Mouse (Mus musculus) forebrain, embryonic 10.5 days (tissue): Measurements from ENCODE around the gene Isx. TPM values are rescaled to one million over a fixed set of nuclear protein-coding genes. Genes with fewer than 3 reads are reported as not detected.

Source experiments
- DNase-seq: peaks from one replicate; pipeline ENCODE4 v3.0.0-alpha.2; 2017; ENCODE audit warnings: low spot score; ENCODE audit errors: extremely low spot score
- H3K27ac ChIP-seq: fragments of 300-500 bp; sonication (generic); 2 replicates; pipeline ENCODE4 v1.5.1; 2016; ENCODE audit warnings: mild to moderate bottlenecking
- H3K27me3 ChIP-seq: fragments of 300-500 bp; sonication (generic); 2 replicates; pipeline ENCODE4 v1.6.1; 2016; ENCODE audit warnings: mild to moderate bottlenecking; ENCODE audit not compliant: poor library complexity, severe bottlenecking
- H3K36me3 ChIP-seq: fragments of 300-500 bp; sonication (generic); replicated peaks from 2 replicates; pipeline ENCODE4 v1.6.1; 2016; ENCODE audit warnings: mild to moderate bottlenecking, moderate library complexity
- H3K4me1 ChIP-seq: fragments of 300-500 bp; sonication (generic); 2 replicates; pipeline ENCODE4 v1.6.1; 2016
- H3K4me3 ChIP-seq: fragments of 300-500 bp; sonication (generic); 2 replicates; pipeline ENCODE4 v1.5.1; 2016; ENCODE audit warnings: mild to moderate bottlenecking, moderate library complexity
- H3K9me3 ChIP-seq: fragments of 300-500 bp; sonication (generic); 2 replicates; pipeline ENCODE4 v1.6.1; 2016; ENCODE audit warnings: mild to moderate bottlenecking, moderate library complexity
- WGBS: fragments of 180-500 bp; shearing (Covaris S2); methylation state at CpG from one replicate; pipeline ENCODE4 v1.1.7; 2016; 5-methylcytosine and 5-hydroxymethylcytosine counted together
- polyA plus RNA-seq: library from polyadenylated mRNA; unstranded; fragments of >200 nt; fragmentation: Nextera tagmentation; extraction: Ambion mirVana; gene quantifications from 2 replicates; pipeline ENCODE4 v1.2.1, GENCODE M21; 2016

Isx gene
- polyA plus RNA-seq, 1 experiment from 2014 or later: not detected

DNA sequence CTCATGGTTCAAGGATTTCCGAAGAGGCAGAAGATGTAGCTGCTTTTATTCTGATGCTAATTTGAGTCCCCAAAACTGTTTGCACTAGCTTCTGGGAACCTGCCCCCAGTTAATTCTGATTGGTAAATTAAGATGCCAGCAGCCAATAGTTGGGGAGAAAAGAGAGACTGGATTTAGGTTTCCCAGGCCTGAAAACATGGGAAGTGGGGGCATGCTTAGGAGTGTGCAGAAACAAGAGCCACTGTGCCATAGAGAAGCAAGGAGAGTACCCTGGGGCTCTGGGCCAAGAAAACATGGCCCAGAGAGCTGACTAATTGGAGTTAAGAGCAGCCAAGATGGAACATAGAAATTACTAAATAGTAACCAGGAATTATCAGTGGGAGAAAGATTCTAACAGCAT is 33.4 kb downstream of the Isx start:
- DNase-seq: no peak
- H3K27me3 ChIP-seq: no peaks in the 10 kb centered on the region
- no peaks in the 10 kb centered on the region for H3K9me3 ChIP-seq
- no peaks in the 10 kb centered on the region for H3K36me3 ChIP-seq
- no peak overlapping the region for H3K27ac ChIP-seq
- H3K4me1 ChIP-seq: peaks cover 20% of the 10 kb centered on the region
- 40% methylated on average over 1 of the region's 1 CpGs for WGBS
- no peak overlapping the region for H3K4me3 ChIP-seq

DNA sequence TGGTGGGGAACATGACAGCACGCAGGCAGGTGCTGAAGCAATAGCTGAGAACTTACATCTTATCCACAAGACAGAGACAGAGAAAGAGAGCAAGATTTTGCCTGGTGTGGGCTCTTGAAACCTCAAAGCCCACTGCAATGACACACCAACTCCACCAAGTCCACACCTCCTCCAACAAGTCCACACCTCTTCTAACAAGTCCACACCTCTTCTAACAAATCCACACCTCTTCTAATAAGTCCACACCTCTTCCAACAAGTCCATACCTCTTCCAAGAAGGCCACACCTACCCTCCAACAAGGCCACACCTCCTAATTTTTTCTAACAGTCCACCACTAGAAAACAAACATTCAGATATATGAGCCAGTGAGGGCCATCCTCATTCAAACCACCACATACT is 37.7 kb downstream of the Isx start:
- Histone ChIP-seq H3K27ac (no peak overlapping the region), H3K4me1 (peaks cover 9% of the 10 kb centered on the region), H3K36me3 (no peaks in the 10 kb centered on the region), H3K4me3 (no peak overlapping the region), H3K27me3 (no peaks in the 10 kb centered on the region), H3K9me3 (no peaks in the 10 kb centered on the region)
- WGBS: 89% methylated on average over 1 of the region's 1 CpGs
- DNase-seq: no peak

DNA sequence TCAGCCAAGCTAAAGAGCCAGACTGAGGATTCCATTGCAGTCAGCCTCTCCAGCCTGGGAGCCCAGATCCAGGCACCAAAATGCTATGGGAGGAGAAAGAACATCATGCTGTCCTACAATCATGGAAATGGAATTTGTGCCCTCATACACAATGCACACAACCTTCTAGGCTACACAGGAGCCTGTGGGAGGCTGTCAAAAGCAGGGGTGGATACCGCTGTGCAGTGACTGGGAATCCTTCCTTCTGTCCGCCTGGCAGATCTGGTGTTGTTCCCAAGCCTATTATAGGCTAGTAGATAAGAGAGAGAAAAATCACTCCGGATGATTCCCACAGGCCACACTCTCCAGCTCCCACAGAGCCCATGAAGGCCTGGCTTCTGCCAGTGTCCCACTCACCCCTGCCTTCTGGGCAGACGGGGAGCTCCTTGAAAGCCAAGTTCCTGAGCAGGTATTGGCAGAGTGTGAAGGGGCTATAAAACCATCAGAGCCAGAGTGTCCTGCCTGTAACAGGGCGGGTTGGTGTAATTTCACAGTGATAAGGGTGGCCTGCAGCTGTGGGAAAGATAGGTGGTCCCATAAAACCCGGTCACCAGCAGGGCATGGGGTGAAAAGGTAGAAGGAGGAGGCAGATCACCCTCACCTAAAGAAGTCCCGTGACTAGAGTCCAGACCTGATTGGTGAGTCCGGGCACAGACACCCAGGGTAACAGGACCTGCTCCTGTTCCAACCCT is 47.9 kb downstream of the Isx start:
- DNase-seq: no peak
- Histone ChIP-seq H3K27me3 (no peaks in the 10 kb centered on the region), H3K27ac (no peak overlapping the region), H3K4me1 (no peaks in the 10 kb centered on the region), H3K9me3 (no peaks in the 10 kb centered on the region), H3K4me3 (no peak overlapping the region), H3K36me3 (no peaks in the 10 kb centered on the region)
- WGBS: 88% methylated on average over 8 of the region's 8 CpGs

DNA sequence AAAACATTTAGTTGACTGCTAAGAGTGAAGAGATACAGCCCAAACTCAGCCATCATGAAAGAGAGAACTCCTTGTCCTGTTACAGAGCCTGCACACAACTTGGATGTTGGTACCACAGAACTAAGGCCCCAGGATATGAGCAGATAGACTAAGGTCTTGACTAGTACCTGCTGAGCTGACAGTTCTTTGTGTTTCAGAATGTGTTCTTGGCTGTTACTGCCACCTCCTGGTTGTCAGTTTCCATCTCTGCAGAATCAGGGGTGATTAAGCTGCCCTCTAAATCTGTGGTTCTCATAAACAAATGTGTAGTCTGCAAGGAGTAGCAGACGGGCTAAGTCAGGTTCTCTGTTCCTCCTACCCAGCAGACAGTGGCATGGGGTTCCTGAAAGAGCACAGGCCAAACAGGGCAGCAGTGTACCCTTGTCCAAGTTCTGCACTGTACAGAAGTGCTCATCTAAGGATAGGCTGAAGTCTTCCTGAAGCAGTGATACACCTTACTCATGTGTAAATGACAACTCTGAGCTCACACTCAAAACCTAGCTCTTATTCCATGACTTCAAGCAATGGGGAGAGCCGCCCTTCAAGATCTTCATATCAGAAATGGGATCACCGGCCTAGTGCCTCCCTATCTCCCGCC is 49.0 kb downstream of the Isx start:
- Histone ChIP-seq H3K4me1 (no peaks in the 10 kb centered on the region), H3K4me3 (no peak overlapping the region)

DNA sequence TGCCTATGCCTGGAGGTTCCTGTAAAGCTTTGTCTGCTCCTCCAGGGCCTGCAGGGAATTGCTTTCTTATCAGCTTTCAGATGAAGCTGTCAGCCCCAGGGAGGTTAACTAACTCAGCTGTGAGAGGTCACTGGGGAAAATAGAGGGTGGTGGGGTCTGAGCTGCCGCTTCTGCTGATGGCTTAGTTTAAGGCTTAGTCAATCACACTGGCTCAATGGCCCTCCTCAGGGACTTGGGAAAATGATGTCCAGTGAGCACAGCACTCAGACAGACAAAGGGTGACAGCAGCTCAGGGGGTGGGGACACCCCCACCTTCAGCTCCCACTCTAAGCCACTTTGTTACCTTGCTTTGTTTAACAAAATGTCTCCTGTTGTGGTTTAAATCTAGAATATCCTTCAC is 55.0 kb downstream of the Isx start:
- H3K27me3 ChIP-seq: no peaks in the 10 kb centered on the region
- no peak overlapping the region for H3K4me3 ChIP-seq
- no peak for DNase-seq
- H3K9me3 ChIP-seq: no peaks in the 10 kb centered on the region
- H3K36me3 ChIP-seq: no peaks in the 10 kb centered on the region
- no peak overlapping the region for H3K27ac ChIP-seq
- H3K4me1 ChIP-seq: peaks cover 16% of the 10 kb centered on the region
- 21% methylated on average over 1 of the region's 1 CpGs for whole genome bisulfite sequencing

More for the DNA sequence above, 49.0 kb downstream of the Isx start:
- H3K27me3 ChIP-seq: no peaks in the 10 kb centered on the region
- no peak overlapping the region for H3K27ac ChIP-seq
- H3K9me3 ChIP-seq: no peaks in the 10 kb centered on the region
- H3K36me3 ChIP-seq: no peaks in the 10 kb centered on the region
- DNase-seq: no peak
- 80% methylated on average over 4 of the region's 4 CpGs for WGBS

DNA sequence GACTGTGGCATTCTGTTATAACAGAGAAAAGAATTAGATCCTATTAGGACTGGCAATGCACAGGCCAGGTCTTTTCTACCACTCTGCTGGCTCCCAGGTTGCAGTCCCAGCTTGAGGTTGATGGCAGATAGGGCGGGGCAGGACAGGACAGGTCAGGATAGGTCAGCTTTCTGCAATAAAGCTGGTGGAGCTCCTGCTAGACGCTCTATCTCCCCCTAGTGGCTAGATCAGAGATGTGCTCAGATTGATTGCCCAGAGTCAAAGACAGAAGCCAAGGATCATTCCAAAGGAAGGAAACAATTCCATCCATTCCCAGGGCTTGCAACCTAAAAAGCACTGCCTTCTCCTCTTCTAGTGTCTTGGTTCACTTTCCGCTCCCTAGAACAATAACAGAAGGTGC is 57.8 kb downstream of the Isx start:
- 13% methylated on average over 3 of the region's 3 CpGs for WGBS
- H3K4me1 ChIP-seq: peaks cover 19% of the 10 kb centered on the region
- no peaks in the 10 kb centered on the region for H3K27me3 ChIP-seq
- peak; percentile 48 for DNase-seq
- no peaks in the 10 kb centered on the region for H3K9me3 ChIP-seq
- H3K36me3 ChIP-seq: no peaks in the 10 kb centered on the region
- no peak overlapping the region for H3K27ac ChIP-seq
- no peak overlapping the region for H3K4me3 ChIP-seq

DNA sequence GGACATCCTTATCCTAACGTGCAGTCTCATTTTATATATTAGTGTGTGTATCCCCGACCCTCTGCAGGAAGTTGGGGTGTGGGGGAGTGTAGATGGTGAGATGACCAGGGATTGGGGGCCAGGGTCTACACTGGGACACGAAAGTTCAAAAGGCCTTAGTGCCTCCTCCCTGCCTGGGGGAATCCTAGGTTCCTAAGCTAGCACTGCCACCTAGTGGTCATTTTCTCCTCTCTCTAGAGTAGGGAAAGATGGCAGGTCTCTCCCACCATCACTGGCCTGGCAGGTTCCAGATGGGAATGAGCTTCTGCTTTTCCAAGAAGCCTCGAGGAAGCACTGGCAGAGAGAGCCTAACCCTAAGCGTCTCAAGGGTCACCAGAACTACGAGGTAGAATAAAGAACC is 62.3 kb downstream of the Isx start:
- H3K9me3 ChIP-seq: no peaks in the 10 kb centered on the region
- DNase-seq: peak; percentile 49
- H3K4me1 ChIP-seq: peaks cover 12% of the 10 kb centered on the region
- H3K27ac ChIP-seq: no peak overlapping the region
- H3K27me3 ChIP-seq: no peaks in the 10 kb centered on the region
- H3K36me3 ChIP-seq: no peaks in the 10 kb centered on the region
- H3K4me3 ChIP-seq: no peak overlapping the region
- WGBS: 30% methylated on average over 6 of the region's 6 CpGs

DNA sequence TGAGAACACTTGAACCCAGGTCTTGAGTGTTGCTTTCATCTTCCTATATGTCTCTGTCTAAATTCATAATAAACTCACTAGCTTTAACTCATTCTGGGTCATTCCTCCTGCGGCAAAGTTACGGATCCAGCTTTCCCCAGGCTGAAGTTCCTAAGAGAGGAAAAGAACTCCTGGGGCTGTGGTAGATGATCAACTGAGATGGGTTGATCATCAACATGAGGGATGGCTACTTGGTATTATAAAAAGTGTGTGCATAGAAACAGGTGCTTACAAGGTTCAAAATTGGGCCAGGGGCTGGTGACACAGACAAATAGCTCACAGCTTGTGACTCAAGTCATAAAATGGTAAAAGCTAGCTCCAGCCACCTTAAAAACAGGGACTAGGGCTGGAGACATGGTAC is 63.7 kb downstream of the Isx start:
- H3K9me3 ChIP-seq: no peaks in the 10 kb centered on the region
- H3K27me3 ChIP-seq: no peaks in the 10 kb centered on the region
- WGBS: 95% methylated on average over 2 of the region's 2 CpGs
- H3K4me3 ChIP-seq: no peak overlapping the region
- DNase-seq: no peak
- no peaks in the 10 kb centered on the region for H3K36me3 ChIP-seq
- H3K27ac ChIP-seq: no peak overlapping the region
- peaks cover 12% of the 10 kb centered on the region for H3K4me1 ChIP-seq

DNA sequence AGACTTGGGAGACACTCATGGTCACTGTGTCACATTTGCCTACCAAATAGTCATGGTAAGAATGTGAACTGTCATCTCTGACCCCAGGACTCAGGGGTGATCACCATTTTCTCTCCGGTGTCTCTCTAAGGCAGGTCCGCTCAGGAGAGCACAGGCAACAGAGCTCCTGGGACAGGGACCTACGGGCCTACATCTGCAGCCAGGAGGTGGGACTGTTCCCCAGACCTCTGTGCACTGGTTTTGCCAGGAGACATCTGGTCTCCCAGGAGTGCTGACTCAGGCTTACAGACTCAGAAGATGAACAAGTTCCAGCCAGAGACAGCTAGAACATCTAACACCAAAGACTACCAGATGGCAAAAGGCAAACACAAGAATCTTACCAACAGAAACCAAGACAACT is 69.1 kb downstream of the Isx start:
- Histone ChIP-seq H3K27ac (no peak overlapping the region), H3K9me3 (no peaks in the 10 kb centered on the region), H3K36me3 (no peaks in the 10 kb centered on the region), H3K4me3 (no peak overlapping the region), H3K27me3 (no peaks in the 10 kb centered on the region), H3K4me1 (no peaks in the 10 kb centered on the region)
- DNase-seq: no peak
- WGBS: 97% methylated on average over 3 of the region's 3 CpGs

Other genes with a start within 250 kb of the Isx start
- 49.5 and 51.2 TPM in 2 replicates for gene Hmgxb4, start 120.2 kb downstream of the Isx start, polyA plus RNA-seq
- 28.9 and 30.0 TPM in 2 replicates for gene Tom1, start 160.5 kb downstream of the Isx start, polyA plus RNA-seq
- gene Hmox1, start 220.4 kb downstream of the Isx start, polyA plus RNA-seq: 19.7 and 23.2 TPM in 2 replicates
- 360 and 365 TPM in 2 replicates for gene Mcm5, start 236.4 kb downstream of the Isx start, polyA plus RNA-seq